Mouse (Mus musculus) monocyte, adult 5-6 weeks (primary cell): ENCODE data around the gene U2surp. TPM values are rescaled to one million over a fixed set of nuclear protein-coding genes. Genes with fewer than 3 reads are reported as not detected.
A peak's percentile ranks its signal among the peaks of the same experiment; 100 is the strongest.

Experiments
- ATAC-seq: fragments of 153-309, 156-312 bp; replicated peaks from 2 replicates; pipeline ENCODE4 v1.8.0; 2017; ENCODE audit warnings: mild to moderate bottlenecking; ENCODE audit not compliant: low TSS enrichment, insufficient number of reproducible peaks, severe bottlenecking, poor library complexity, low FRiP score
- total RNA-seq: library from RNA; stranded (forward); fragments of 200-1000, 200-491, 200-594 nt; gene quantifications from 3 replicates; pipeline ENCODE4 v1.2.3, GENCODE M21; 2017

The U2surp gene
- total RNA-seq, result 105 to 140 TPM (median 116 TPM) in 3 replicates

GRCm38 (mm10) chr9:95511472-95512330, at the start of gene U2surp:
U2surp (minus strand) TSS chr9:95511996.
- ATAC-seq, result peak; percentile 94

DNA sequence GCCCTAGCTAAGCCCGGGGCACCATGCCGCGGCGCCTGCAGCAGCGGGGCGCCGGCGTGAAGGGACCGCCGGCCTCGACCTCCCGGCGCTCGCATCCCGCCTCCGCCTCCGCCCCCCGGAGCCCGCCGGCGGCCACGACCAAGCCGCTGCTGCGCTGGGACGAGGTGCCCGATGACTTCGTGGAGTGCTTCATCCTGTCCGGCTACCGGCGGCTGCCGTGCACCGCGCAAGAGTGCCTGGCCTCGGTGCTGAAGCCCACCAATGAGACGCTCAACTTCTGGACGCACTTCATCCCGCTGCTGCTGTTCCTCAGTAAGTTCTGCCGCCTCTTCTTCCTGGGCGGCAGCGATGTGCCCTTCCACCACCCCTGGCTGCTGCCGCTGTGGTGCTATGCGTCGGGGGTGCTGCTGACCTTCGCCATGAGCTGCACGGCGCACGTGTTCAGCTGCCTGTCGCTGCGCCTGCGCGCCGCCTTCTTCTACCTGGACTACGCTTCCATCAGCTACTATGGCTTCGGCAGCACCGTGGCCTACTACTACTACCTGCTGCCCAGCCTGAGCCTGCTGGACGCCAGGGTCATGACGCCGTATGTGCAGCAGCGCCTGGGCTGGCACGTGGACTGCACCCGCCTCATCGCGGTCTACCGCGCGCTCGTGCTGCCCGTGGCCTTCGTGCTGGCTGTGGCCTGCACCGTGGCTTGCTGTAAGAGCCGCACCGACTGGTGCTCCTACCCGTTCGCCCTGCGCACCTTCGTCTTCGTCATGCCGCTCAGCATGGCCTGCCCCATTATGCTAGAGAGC, 48.3 kb upstream of the U2surp start:
- ATAC-seq, result no peak

- no peak for ATAC-seq
Measured at GRCm38 (mm10) chr9:95559059-95559935, 47.5 kb upstream of the U2surp start, which contains the start of gene Paqr9. Paqr9 (plus strand) TSS chr9:95559657.

DNA sequence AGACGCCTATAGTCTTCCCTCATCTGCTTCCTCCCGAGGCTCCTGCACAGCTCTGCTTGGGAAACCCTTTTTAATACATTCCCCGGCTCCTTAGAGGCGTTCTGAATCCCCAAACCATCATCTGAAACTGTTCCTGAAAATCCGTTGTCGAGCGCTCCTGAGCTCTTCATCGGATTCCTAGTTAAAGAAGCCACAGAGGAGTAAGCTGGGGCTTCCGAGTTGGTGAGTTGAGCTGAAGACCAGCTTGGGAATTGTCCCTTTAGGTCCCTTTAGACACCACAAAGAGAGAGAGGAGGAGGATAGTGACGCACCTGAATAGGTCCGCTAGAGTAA, 46.9 kb upstream of the U2surp start:
- ATAC-seq, result no peak

- ATAC-seq, result no peak
Measured at GRCm38 (mm10) chr9:95557722-95558121, 45.9 kb upstream of the U2surp start.

GRCm38 (mm10) chr9:95556067-95556512, 44.3 kb upstream of the U2surp start:
- ATAC-seq, result no peak

DNA sequence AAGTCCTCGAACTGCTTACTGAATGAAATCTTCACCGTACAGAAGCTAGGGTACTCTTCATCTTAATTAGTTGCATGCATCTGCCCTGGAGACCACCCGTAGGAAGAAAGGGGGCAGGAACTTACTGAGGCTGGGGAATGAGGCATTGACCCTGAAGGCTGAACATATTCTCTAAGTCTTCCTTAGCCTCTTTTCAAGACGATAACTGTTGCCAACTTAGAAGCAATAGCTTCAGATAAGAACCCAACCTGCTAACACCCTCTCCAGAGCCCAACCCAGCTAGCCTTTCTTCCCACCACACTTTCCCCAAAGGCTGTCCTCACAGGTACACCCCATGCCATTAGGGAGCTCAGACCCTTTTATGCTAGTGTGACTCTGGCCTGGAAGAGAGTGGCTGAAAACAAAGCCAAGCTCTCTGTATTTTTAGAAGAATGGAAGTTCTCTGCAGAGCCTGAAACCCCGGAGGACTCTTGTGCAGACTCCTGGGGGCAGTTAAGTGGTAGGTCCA, 43.5 kb upstream of the U2surp start:
- no peak for ATAC-seq

- no peak for ATAC-seq
Measured at GRCm38 (mm10) chr9:95554231-95555221, 42.7 kb upstream of the U2surp start.

DNA sequence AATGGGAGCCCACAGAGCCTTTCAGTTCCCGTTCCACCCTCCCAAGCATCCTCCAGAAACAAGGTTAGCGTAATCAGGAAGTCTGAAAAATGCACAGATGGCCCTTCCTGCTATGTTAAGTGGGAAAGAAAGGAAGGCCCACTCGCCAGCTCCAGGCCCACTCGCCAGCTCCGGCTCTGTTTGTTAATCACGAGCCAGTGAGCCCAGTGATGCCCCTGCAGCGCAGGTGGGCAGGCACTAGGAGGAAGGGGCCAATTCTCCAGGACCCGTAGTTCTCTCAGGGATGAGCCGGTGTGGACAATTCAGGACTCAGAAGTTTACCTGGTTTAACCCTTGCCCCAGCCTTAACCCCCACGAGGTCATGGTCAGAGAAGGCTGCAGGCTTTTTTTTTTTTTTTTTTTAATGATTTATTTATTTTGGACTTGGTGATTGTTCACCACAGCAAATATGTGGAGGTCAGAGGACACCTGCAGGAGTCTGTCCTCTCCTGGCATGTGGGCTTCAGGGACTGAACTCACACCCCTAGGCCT, 40.4 kb upstream of the U2surp start:
- no peak for ATAC-seq

DNA sequence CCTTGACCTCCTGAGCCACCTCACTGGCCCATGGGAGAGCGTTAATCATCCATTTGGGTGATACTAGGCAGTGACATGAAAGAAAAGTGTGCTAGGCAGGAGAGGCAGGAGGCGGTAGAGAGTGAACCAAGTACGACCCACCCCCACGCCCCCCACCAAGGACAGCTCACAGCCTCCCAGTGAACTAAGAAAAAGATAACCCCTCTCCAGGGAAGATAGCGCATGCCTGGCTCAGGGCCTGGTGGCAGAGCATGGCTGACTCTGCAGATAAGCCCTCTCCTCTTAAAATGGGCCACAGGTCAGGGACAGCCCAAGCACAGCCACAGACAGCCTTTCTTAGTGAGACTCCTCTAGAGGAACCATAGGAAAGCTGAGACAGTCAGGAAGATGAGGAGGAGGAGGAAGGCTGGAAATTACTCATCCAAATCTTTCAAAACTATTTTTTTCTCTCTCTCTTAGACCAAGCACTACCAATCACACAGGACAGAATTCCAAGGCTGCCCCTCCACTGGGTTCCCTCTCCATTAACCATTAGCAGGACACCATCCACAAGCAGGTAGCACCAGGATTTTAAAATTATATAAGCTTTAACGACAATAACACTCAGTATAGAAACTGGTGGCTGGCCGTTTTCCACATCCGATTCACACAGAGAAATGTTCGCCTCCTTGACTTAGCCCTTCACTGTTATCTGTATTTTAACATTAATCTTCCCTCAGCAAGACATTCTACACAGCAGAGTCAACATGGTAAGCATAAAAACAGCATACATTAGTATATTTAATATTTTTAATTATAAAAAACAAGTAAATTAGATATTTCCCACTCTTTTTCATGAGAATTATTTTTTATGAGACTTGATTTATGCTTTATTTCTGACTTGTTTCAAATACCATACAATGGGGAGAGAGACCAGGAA, 39.3 kb upstream of the U2surp start:
- ATAC-seq, result no peak

DNA sequence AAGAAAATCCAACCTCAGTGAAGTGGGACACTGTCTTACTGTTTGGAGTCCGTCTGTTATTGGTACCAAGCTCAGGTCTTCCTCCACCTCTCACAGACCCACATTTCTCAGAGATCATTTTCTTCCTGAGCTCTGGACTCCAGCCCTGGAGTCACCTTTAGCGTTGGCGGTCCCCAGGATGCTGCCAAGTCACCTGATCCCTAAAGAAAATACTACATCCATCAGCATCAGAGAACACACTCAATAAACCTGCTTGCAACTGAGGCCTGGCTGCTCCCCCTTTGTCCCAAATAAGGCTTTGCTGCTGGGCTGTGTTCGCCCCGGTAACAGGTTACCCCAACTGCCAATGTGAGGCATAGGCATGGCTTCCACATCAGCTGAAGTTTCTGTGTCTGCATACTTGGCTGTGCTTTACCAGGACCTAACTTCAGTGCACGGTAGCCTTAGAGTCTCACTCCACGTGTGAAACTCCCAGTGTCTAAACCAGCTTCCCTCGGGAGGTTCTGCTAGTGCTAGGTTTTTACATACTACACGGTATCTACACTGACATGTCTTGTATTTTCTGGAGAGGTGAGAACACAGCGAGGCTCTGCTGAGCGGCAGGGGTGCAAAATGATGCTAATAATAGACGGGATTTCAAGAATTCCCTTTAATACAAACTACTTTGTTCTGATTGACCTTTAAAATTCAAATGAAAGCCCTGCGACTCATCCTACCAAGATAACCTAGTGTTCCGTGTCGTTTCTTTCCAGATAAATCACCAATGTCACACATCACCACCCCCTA, 38.0 kb upstream of the U2surp start:
- ATAC-seq, result no peak

DNA sequence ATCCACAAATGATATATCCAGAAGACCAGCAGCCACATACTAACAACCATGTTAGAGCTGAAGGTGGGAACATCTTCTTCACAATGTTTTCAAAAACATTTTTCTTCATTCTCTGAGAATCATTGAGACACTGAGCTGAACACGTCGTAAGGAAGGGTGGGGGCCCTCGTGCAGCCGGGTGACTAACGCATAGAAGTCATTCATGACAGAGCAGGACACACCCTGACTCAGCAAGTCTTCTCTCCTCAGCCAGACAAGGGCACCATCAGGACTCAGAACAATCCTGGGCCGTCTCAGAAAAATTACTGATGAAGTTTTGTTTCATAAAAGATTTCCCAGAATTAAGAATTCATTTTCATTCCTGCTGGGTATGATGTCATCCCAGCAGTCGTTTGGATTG, 34.9 kb upstream of the U2surp start:
- ATAC-seq, result no peak

GRCm38 (mm10) chr9:95544598-95544997, 32.8 kb upstream of the U2surp start:
- ATAC-seq, result no peak

GRCm38 (mm10) chr9:95542475-95542874, 30.7 kb upstream of the U2surp start:
- no peak for ATAC-seq

GRCm38 (mm10) chr9:95541650-95542432, 30.0 kb upstream of the U2surp start:
- no peak for ATAC-seq
